Mouse (Mus musculus) limb, embryonic 14.5 days (tissue): ENCODE measurements around the gene Gsn. TPM values are rescaled to one million over a fixed set of nuclear protein-coding genes. Genes with fewer than 3 reads are reported as not detected.

Experiments
- ATAC-seq: fragments of 200-750 bp; cut with Nextera tagmentation; 2 replicates; pipeline ENCODE4 v1.8.0; 2017; ENCODE audit warnings: low read depth, moderate number of reproducible peaks, moderate TSS enrichment; ENCODE audit not compliant: low FRiP score
- DNase-seq: peaks from one replicate; pipeline ENCODE4 v3.0.0-alpha.2; 2015; ENCODE audit warnings: low spot score
- H3K27ac ChIP-seq: fragments of 300-500 bp; sonication (generic); replicated peaks from 2 replicates; pipeline ENCODE4 v1.5.1; 2014; ENCODE audit warnings: low read depth, mild to moderate bottlenecking, low read length, moderate library complexity, mixed read lengths
- H3K27me3 ChIP-seq: fragments of 300-500 bp; sonication (generic); 2 replicates; pipeline ENCODE4 v1.6.1; 2014; ENCODE audit warnings: low read length, mixed read lengths; ENCODE audit not compliant: control insufficient read depth, insufficient read depth
- H3K36me3 ChIP-seq: fragments of 300-500 bp; sonication (generic); 2 replicates; pipeline ENCODE4 v1.6.1; 2014; ENCODE audit warnings: mild to moderate bottlenecking, low read length, moderate library complexity, mixed read lengths; ENCODE audit not compliant: control insufficient read depth, insufficient read depth
- H3K4me1 ChIP-seq: fragments of 300-500 bp; sonication (generic); 2 replicates; pipeline ENCODE4 v1.6.1; 2014; ENCODE audit warnings: antibody characterized with exemption, low read length, mixed read lengths; ENCODE audit not compliant: control insufficient read depth, insufficient read depth
- H3K4me2 ChIP-seq: fragments of 300-500 bp; sonication (generic); replicated peaks from 2 replicates; pipeline ENCODE4 v1.6.1; 2014; ENCODE audit warnings: low read depth, mild to moderate bottlenecking, low read length, moderate library complexity; ENCODE audit not compliant: severe bottlenecking
- H3K4me3 ChIP-seq: fragments of 300-500 bp; sonication (generic); replicated peaks from 2 replicates; pipeline ENCODE4 v1.5.1; 2014; ENCODE audit warnings: low read length
- H3K9ac ChIP-seq: fragments of 300-500 bp; sonication (generic); 2 replicates; pipeline ENCODE4 v1.6.1; 2014; ENCODE audit warnings: mild to moderate bottlenecking, low read depth, low read length, moderate library complexity; ENCODE audit not compliant: severe bottlenecking
- H3K9me3 ChIP-seq: fragments of 300-500 bp; sonication (generic); 2 replicates; pipeline ENCODE4 v1.6.1; 2016; ENCODE audit warnings: low read length; ENCODE audit not compliant: control insufficient read depth
- POLR2A ChIP-seq: fragments of 200-500 bp; IDR thresholded peaks from 2 replicates; pipeline ENCODE4 v1.8.0; 2012; ENCODE audit warnings: inconsistent platforms, mild to moderate bottlenecking, moderate library complexity, borderline replicate concordance; ENCODE audit not compliant: insufficient read depth, insufficient read length; ENCODE audit errors: extremely low read depth
- WGBS: fragments of 180-500 bp; shearing (Covaris S2); extraction: QIAGEN DNeasy Blood & Tissue Kit; methylation state at CpG from one replicate; pipeline ENCODE4 v1.1.7; 2014; 5-methylcytosine and 5-hydroxymethylcytosine counted together
- polyA plus RNA-seq, 2 experiments: library from polyadenylated mRNA; depleted of rRNA in 1 of 2; stranded (reverse) in 1 of 2; unstranded in 1 of 2; fragments of >200 nt; fragmentation: Nextera tagmentation in 1 of 2; extraction: Ambion mirVana in 1 of 2; gene quantifications; 2 replicates each; pipeline versions ENCODE4 v1.2.1 to v1.2.3; 2012 to 2014

Gene Gsn
- polyA plus RNA-seq, 2 experiments: 160 to 214 TPM

DNA sequence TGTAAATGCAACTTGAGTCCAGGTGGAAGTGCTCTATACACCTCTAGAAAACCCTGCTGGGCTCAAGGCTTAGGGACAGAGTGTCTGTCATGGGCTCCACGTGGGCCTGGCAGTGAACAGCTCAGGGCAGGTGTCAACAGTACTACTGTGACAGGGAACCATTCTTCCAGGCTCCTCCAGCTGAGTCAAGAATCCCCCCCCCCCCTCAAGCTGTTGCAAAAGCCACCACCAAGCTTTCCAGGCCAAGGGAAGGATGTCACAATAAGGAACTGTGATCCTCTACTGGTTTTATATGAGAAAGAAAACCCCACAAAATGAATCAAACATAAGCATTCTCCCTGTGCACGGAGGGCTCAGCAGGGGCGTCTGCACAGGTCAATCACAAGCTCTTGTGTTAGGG is 58.1 kb downstream of the Gsn start:
- Histone ChIP-seq H3K27me3 (no peaks in the 10 kb centered on the region), H3K4me2 (no peak overlapping the region), H3K4me3 (no peak overlapping the region), H3K36me3 (no peaks in the 10 kb centered on the region), H3K4me1 (no peaks in the 10 kb centered on the region), H3K27ac (no peak overlapping the region), H3K9ac (no peak overlapping the region), H3K9me3 (no peaks in the 10 kb centered on the region)
- DNase-seq (no peak), ATAC-seq (no peak)
- no peak for TF ChIP-seq POLR2A
- WGBS: 46% methylated on average over 3 of the region's 3 CpGs

DNA sequence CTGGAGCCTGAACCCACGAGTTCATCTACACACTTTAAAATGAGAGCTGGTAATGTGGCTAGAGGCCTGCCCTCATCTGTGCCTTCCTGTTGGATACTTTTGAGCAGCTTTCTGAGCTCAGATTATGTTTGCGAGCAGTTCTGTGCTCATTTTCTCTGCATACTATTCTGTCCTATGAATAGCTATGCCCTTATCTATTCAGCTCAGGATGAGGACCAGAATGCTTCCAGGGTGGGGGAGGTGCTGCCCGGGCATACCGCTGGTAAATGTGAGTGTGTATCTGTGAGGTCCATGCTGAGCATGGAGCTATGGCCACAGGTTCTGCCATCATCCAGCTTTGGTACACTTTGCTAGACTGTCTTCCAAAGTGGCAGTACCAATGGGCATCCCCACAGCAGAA is 61.4 kb downstream of the Gsn start:
- no peak overlapping the region for H3K9ac ChIP-seq
- WGBS: 86% methylated on average over 4 of the region's 4 CpGs
- no peaks in the 10 kb centered on the region for H3K4me1 ChIP-seq
- TF ChIP-seq POLR2A: no peak
- H3K27ac ChIP-seq: no peak overlapping the region
- no peaks in the 10 kb centered on the region for H3K36me3 ChIP-seq
- H3K9me3 ChIP-seq: no peaks in the 10 kb centered on the region
- ATAC-seq: no peak
- H3K4me3 ChIP-seq: no peak overlapping the region
- H3K4me2 ChIP-seq: no peak overlapping the region
- no peak for DNase-seq
- H3K27me3 ChIP-seq: no peaks in the 10 kb centered on the region

DNA sequence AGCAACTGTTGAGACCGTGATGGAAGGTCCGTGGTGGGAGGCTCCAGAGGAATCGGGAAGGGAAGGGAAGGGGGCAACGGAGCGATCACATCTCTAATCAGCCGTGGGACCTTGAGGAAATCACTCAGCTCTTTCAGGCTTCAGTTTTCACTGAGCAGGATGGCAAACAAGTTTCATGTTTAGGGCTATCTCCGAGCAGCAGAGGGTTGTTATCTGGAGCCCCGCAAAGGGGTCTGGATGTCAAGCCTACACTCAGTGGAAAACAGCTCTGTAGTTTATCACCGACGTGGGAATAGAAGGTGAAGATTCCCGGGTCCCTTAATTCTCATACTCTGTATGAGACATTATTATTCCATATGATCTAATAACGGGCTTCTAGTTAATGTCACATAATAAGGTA is 62.2 kb downstream of the Gsn start:
- H3K36me3 ChIP-seq: no peaks in the 10 kb centered on the region
- no peaks in the 10 kb centered on the region for H3K4me1 ChIP-seq
- no peak overlapping the region for H3K9ac ChIP-seq
- H3K27me3 ChIP-seq: no peaks in the 10 kb centered on the region
- DNase-seq: no peak
- no peak for ATAC-seq
- no peak overlapping the region for H3K27ac ChIP-seq
- no peak overlapping the region for H3K4me3 ChIP-seq
- no peak overlapping the region for H3K4me2 ChIP-seq
- 87% methylated on average over 12 of the region's 12 CpGs for WGBS
- TF ChIP-seq POLR2A: no peak
- H3K9me3 ChIP-seq: no peaks in the 10 kb centered on the region

DNA sequence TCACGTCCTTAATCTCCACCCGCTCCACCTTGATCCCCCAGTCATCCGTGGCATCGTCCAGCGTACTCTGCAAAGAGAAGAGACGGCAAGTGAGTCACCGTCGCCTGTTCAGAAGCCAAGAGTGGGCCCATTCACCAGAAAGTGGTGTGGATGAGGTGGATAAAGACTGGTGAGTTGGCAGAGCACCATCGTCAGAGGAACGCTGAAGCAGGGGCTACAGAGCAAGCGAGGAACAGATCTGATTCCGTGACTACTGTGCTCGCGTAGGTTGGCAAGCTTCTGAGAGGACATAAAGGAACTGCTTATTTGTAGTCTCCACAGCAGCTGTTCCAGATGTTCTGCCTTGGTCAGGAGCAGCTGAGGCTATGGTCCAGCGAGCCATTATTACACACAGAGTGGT is 64.2 kb downstream of the Gsn start:
- Histone ChIP-seq H3K4me3 (no peak overlapping the region), H3K4me1 (no peaks in the 10 kb centered on the region), H3K27me3 (no peaks in the 10 kb centered on the region), H3K4me2 (no peak overlapping the region), H3K27ac (no peak overlapping the region), H3K9me3 (no peaks in the 10 kb centered on the region), H3K9ac (no peak overlapping the region), H3K36me3 (no peaks in the 10 kb centered on the region)
- 74% methylated on average over 15 of the region's 15 CpGs for WGBS
- TF ChIP-seq POLR2A: no peak
- ATAC-seq (no peak), DNase-seq (no peak)

DNA sequence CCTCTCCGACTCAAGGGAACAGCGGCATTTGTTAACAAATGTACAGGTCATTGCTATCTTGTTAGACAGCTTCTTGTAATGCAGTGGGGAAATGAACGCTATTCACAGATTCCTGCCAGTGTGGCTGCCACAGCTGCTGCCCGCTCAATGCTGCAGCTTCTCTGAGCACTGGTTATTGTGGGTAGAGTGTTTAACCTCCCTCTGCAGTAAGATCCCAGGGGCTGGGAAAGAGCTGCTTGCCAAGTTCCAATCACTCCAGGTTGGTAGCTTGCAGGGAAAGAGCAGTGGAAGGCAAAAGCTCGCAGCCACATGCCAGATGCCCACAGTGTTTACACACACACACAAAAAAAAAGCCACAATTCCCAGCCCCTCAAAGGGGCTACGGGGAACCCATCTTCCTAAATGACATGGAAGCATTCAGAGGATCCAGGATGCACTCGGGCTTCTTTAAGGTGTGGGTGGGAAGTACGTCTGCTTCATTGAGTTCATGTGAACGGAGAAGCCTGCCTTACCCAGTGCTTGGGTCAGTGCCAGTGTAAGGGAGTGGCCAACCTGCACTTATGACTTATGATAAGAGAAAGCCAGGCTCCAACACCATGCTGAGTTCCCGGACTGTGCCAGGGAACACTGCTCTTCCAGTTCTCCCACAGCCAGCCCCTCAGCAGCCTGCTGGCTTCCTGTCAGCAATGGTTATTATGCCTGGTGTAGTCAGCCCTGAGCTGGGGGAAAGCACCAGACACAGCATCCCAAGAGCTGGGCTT is 66.4 kb downstream of the Gsn start:
- 62% methylated on average over 10 of the region's 10 CpGs for WGBS
- no peak overlapping the region for H3K9ac ChIP-seq
- TF ChIP-seq POLR2A: no peak
- no peak overlapping the region for H3K27ac ChIP-seq
- H3K36me3 ChIP-seq: no peaks in the 10 kb centered on the region
- no peaks in the 10 kb centered on the region for H3K4me1 ChIP-seq
- no peak overlapping the region for H3K4me2 ChIP-seq
- H3K27me3 ChIP-seq: no peaks in the 10 kb centered on the region
- no peak for ATAC-seq
- H3K9me3 ChIP-seq: no peaks in the 10 kb centered on the region
- H3K4me3 ChIP-seq: no peak overlapping the region
- no peak for DNase-seq

DNA sequence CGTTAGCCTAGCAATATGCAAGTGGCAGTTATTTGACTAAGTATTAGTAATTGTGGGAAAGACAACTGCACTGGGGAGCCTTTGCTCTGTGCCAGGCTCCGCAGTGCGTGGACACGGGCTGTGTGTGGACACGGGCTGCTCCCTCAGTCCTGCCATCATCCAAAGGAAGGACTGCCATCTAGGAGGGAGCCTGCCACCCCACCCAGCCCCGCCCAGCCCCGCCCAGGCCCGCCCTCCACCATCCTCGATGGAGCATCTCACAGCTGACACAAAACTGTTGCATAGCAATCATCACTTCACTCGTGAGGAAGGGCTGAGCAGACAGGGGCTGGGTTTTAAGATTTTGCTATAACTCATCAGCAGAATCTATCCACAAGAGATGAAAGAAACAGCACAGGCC is 69.8 kb downstream of the Gsn start:
- Histone ChIP-seq H3K9ac (no peak overlapping the region), H3K27me3 (no peaks in the 10 kb centered on the region), H3K9me3 (no peaks in the 10 kb centered on the region), H3K27ac (no peak overlapping the region), H3K4me3 (no peak overlapping the region), H3K4me2 (no peak overlapping the region), H3K36me3 (no peaks in the 10 kb centered on the region), H3K4me1 (no peaks in the 10 kb centered on the region)
- ATAC-seq (no peak), DNase-seq (no peak)
- TF ChIP-seq POLR2A: no peak
- 63% methylated on average over 10 of the region's 10 CpGs for WGBS
